Mouse (Mus musculus): ENCODE results near the gene Gca.

Gene Gca

GRCm38 (mm10) chr2:62664135-62664670 lies at the start of gene Gca:
TSS of gene Gca (plus strand) at chr2:62664285.
- peak; percentile 86 for DNase-seq (ENCODE audit: low read depth, low spot score)

DNA sequence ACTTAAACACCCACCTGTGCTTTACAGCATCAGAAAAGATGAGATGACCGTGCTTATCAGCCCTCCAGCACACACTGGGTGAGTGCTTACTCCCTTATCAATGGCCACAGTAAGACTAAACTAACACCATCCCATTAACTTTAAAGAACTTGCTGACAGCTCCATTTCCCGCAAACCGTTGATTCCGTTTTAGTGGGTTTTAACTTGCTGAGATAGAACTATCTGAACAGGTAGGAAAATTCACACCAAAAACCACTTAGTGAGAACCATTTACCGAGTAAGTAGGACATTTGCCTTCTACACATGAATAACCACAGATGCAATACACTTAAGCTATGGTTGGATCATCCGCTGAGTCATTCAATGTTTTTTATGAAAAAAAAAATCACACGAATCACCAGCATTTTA lies 45.1 kb upstream of the Gca start:
- DNase-seq (ENCODE audit: low read depth, low spot score) = no peak

DNA sequence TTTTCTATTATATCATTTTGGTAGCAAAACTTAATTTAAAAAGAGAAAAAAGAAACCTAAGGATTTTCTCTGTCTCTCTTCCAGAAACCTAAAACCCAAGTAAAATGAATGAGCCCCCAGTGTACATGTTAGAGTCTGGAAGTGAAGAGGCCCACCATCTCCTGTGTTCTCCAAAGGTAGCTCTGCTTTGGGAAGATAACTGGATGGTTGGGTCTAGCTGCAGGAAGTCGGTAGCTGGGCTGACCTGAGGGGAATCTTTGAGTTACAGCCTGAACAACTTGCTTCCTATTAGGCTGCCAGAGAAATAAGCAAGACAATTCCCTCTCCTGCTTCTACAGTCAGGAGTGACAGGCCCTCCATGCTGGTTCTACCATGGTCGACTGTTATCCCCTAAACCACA lies 44.4 kb upstream of the Gca start:
- DNase-seq (ENCODE audit: low read depth, low spot score) = no peak

DNA sequence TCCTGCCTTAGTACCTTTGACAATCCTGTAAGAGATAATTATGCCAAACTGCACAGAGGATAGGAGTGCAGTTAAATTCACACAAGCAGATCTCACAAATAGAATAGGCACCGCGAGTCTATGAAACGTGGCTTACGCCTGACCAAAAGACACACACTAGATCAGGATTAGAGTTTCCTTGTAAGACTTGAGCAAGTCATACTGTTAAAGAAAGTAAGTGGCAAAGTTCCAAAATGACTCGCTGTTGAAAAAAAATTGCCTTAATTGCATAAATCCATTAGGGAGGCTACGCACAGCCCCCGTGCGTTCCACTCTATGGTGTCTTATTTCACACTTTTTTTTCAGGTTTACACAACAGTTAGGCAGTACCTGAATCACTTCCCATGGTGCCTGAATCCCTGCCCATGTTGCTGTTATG lies 41.1 kb upstream of the Gca start:
- no peak for DNase-seq (ENCODE audit: low read depth, low spot score)

- DNase-seq (ENCODE audit: low read depth, low spot score) = no peak
Measured at GRCm38 (mm10) chr2:62627728-62628127, 36.4 kb upstream of the Gca start.

DNA sequence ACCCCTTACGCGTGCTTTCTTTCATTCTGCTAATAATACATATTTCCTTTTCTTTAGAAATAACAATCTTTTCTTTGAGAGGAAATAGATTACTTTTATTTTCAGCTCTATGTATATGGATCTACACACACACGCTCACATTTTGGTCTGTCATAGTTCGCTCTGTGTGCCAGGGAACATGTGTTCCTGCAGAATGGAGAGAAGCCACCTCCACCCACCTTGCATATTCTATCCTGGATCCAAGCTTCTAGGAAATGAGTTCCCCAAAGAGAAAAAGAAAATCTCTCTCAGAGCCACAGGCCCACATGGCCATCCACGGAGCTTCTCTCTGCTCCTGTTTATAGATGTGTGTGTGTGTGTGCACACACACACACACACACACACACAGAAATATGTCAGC lies 35.7 kb upstream of the Gca start:
- DNase-seq (ENCODE audit: low read depth, low spot score) = peak; percentile 89

- no peak for DNase-seq (ENCODE audit: low read depth, low spot score)
Measured at GRCm38 (mm10) chr2:62630446-62630845, 33.6 kb upstream of the Gca start.

DNA sequence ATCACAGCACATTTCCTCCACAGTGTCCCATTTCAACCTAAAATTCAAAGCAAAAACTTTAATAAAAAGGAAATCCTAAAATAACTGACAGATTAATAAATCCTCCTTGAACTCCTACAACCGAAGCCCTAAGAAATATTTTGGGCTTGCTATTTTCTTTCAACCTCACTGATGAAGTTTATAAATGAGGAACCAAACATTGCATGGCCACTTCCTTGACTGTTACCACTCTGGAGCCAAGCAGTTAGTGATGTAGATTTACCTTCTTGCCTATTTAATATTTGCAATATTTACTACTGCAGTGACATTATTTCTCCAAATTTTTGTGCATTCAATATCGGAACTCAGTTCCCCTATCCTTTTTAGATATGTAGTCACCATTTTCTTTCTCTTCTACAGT lies 24.2 kb upstream of the Gca start:
- DNase-seq (ENCODE audit: low read depth, low spot score) = no peak

DNA sequence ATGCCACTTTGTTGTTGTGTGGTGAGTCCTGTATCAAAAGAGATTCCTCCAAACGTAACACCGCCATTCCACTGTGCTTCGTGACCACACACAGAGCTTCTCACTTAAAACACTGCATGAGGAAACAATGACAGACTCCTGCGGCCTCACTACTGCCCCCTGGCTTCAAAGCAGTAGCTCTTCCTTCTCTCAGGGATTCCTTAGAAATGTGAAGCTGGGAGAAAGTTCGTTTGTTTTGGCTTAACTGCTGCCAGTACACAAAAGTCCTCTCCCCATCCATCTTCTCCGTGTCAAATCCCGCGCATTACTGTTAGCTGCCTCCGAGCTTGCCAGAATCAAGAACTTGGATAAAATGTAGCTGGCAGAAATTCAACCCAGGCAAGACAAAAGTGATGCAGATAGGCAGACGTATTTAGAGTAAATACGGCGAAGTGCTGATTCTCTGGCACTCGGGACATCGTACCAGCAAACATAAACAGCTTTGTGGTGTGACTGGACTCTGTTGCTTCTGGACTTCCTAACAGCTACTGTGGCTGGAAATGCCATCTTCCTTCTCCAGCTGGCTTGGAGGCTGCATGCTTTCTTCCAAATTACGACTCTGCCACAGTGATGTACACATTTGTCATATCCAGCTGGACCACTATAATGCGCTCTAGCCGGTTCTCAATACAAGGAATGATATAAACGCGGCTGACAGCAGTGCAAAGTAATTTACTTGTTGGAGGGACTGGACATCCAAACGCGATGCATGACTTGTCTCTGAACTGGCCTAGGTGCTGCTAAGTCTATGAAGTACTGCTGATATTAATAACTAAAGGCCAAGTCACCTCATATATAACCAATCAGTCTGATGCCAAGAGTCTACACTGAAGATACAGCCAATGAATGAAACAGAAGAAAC lies 20.4 kb upstream of the Gca start:
- DNase-seq (ENCODE audit: low read depth, low spot score) = no peak

DNA sequence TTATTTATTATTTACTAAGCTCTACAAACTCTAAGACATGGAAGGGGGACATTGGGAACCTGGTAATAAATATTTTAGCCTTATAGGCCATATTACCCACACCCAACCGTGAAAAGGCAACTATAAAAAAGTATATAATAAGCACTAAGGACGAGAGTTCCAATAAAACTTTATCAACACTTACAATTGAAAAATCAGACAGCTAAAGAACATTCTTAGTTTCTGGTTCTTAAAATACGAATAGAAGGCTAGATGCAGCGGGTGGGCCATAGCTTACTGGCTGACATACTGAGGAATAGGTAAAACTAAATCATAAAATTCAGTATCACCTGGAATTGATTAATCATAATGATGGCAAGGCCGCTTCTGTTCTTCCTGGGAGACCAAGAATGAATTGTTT lies 19.2 kb upstream of the Gca start:
- DNase-seq (ENCODE audit: low read depth, low spot score) = no peak

- DNase-seq (ENCODE audit: low read depth, low spot score) = no peak
Measured at GRCm38 (mm10) chr2:62645475-62645874, 18.6 kb upstream of the Gca start.

GRCm38 (mm10) chr2:62646014-62646645 lies 18.0 kb upstream of the Gca start, which contains the start of gene Ifih1:
TSS of gene Ifih1 (minus strand) at chr2:62646255.
- no peak for DNase-seq (ENCODE audit: low read depth, low spot score)

DNA sequence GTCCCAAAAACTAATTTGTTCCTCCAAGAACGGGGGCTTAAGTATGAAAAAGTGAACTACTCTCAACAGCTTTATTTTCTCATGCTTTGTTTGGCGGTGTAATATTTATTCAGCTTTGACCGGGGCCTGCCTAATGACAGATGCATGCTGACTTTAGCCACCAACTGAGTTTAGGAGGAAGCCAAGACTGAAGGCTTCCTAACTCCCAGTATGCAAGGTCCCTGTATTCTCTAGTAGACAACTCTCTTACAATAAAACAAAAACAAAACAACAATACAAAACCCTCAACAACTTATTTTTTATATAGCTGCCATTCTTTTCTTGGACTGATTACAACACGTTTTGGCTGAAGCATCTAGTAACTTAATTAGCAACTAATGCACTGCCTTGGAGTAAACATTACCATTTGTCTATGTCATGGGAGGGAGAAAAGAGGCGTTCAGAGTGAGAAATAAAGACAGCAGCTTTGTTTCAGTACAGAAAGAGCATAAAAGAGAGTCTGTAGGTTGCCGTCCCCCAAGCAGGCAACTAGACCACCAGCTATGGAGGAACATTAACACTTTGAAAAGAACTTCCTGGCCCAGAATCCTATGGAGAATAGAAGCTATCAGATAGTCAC lies 17.3 kb upstream of the Gca start:
- no peak for DNase-seq (ENCODE audit: low read depth, low spot score)

- DNase-seq (ENCODE audit: low read depth, low spot score) = no peak
Measured at GRCm38 (mm10) chr2:62651890-62652289, 12.2 kb upstream of the Gca start.

DNA sequence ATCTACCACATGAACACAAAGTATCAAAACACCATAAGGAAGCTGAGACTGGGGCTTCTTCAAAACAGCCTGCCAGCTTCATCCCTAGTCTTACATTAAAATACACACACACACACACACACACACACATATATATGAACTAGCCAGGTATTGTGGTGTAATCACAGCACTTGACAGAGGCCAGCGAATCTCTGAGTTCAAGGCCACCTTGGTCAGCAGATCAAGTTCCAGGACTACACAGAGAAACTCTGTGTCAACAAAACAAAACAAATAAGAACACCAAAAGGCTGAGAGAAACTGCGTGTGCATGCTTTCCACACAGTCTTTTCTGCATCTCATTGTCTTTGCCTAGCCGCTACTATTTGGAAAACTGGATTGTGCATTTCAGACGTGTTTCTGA lies 11.6 kb upstream of the Gca start:
- no peak for DNase-seq (ENCODE audit: low read depth, low spot score)

- peak; percentile 66 for DNase-seq (ENCODE audit: low read depth, low spot score)
Measured at GRCm38 (mm10) chr2:62654519-62655338, 9.4 kb upstream of the Gca start.

DNA sequence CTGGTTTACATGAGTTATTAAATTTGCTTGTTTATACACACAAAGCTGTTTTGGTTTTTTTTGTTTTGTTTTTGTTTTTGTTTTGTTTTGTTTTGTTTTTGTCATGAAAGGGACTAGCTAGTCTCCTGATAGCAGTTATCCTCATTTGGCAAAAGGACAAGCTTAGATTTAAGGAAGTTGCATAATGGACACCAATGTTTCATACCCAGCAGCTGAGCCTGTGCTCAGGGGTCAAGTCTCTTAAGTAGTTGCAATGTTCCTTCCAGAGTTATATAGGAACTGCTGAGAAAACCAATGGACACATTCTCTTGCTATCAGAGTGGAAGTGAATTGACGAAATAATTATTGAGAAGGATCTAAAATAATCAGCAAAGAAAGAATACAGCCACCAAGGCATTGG lies 8.0 kb upstream of the Gca start:
- DNase-seq (ENCODE audit: low read depth, low spot score) = no peak

DNA sequence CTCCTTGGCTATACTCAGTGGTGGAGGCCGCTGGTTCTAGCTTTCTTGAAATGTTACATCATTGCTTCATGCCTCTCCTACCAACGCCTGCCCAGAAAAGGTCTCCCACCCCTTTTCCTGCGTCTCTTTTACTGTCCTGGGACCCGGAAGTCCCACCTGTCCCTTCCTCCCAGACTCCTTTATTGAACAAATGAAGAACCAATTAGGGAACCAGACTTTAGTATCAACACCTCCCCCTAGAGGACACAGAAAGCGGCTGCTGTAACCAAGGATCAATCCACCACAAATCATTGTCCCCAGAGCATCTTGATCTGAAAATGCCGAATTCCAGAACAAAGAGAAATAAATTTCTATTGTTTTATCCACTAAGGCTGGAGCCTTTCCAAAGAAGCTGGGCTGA lies 3.5 kb upstream of the Gca start:
- DNase-seq (ENCODE audit: low read depth, low spot score) = no peak

DNA sequence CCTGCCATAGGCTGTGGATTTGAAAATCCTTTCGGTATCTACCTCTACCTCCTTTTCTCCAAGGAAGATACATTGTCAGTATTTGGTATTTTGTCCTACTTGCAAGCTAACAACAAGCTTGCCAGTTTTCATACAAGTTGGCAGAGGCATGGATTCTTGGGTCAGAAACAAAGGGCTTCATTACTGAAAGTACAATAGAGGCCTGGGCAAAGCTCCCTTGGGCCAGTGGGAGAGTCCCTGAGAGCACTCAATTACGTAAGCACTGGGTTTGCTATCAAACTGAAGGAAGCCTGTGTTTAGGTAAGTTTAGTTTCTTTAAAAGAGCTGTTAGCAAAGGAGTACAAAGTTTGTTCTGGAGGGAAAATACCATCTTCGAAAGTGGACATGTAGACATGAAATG lies 1.5 kb upstream of the Gca start:
- DNase-seq (ENCODE audit: low read depth, low spot score) = no peak

GRCm38 (mm10) chr2:62664839-62665238 lies 754 bp downstream of the Gca start:
- DNase-seq (ENCODE audit: low read depth, low spot score) = no peak

DNA sequence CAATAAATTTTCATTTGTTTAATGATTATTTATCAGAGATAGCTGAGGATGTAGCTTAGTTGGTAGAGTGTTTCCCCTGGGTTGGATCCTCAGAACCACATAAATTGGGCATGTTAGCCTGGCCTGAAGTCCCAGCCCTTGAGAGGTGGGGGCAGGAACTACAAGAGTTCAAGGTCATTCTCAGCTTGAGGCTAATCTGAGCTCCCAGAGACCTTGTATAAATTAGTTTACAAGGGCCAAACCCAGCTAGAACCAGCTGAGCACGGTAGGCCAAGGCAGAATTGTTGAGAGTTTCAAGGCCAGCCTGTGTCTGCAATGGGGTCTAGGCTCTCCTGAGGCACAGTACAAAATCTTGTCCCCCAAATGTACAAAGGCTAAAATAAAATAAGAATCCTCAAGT lies 1.5 kb downstream of the Gca start:
- no peak for DNase-seq (ENCODE audit: low read depth, low spot score)

GRCm38 (mm10) chr2:62669848-62670247 lies 5.8 kb downstream of the Gca start:
- DNase-seq (ENCODE audit: low read depth, low spot score) = no peak
